Mouse (Mus musculus) lung, postnatal 0 days (tissue): ENCODE data around the gene Car5a.

Experiments
- CTCF ChIP-seq: IDR thresholded peaks from 2 replicates; pipeline ENCODE4 v1.5.1; 2016; ENCODE audit warnings: antibody characterized with exemption, mild to moderate bottlenecking
- EP300 ChIP-seq: IDR thresholded peaks from 2 replicates; pipeline ENCODE4 v1.6.1; 2016; ENCODE audit warnings: antibody characterized with exemption, mild to moderate bottlenecking, control low read depth

DNA sequence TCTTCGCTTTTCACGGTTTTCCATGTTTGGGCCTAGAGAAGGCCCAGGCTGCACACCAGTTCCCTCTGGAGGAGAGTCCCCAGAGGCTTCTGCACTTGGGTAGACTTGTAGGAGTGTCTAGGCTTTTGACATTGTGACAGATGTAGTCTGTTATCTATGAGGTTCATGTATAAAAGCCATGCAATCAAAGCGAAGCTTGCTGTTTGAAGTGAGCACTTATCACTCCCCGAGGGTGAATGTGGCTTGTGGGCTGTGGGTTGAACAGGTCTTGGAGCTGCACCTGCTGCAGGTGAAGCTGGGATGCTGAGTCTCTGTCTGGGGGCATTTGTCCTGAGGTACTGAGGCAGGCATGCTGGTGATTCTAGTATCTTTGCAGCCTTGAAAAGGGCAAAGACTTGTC lies 23.8 kb upstream of the Car5a start:
- TF ChIP-seq CTCF (no peak), EP300 (no peak)
